Mouse (Mus musculus) stomach, postnatal 0 days (tissue): ENCODE measurements around the gene Slc37a2.

Experiments used
- CTCF ChIP-seq: IDR thresholded peaks from 2 replicates; pipeline ENCODE4 v1.5.1; 2016; ENCODE audit warnings: antibody characterized with exemption, low read depth, mild to moderate bottlenecking, moderate library complexity
- EP300 ChIP-seq: optimal IDR thresholded peaks from 2 replicates; pipeline ENCODE3; 2016; ENCODE audit warnings: antibody characterized with exemption

- no peak for TF ChIP-seq CTCF
- TF ChIP-seq EP300 = no peak
Measured at GRCm38 (mm10) chr9:37230486-37231195, 24.9 kb downstream of the Slc37a2 start.
